Mouse (Mus musculus) megakaryocyte, adult 5-6 weeks (primary cell): ENCODE measurements around the gene Rhot1. TPM values are rescaled to one million over a fixed set of nuclear protein-coding genes. Genes with fewer than 3 reads are reported as not detected.
"Not testable (repeated sequence)": the region's sequence is repeated elsewhere in the genome, so short reads cannot be mapped to it uniquely, and the experiment has no call there.

Experiments
- ATAC-seq: 2 replicates; pipeline ENCODE4 v1.8.0; 2016; ENCODE audit warnings: mild to moderate bottlenecking, inconsistent platforms; ENCODE audit not compliant: poor library complexity, severe bottlenecking
- total RNA-seq, 2 experiments: library from RNA; stranded (forward) in 1 of 2; stranded (reverse) in 1 of 2; fragments of 153-499, 151-499 nt in 1 of 2; fragments of 221-1000, 200-1000 nt in 1 of 2; gene quantifications; 2 replicates each; pipeline versions ENCODE4 v1.2.3 to v1.2.4; 2015 to 2017

Gene Rhot1
- total RNA-seq, 2 experiments from 2014 or later = 34.6 to 45.0 TPM

- ATAC-seq = no peak
These were observed 18.5 kb upstream of the Rhot1 start for GRCm38 (mm10) chr11:80190280-80190679.

GRCm38 (mm10) chr11:80193827-80194226 is 15.0 kb upstream of the Rhot1 start:
- ATAC-seq = no peak

GRCm38 (mm10) chr11:80196351-80196750 is 12.5 kb upstream of the Rhot1 start:
- ATAC-seq = no peak

- no peak for ATAC-seq
These were observed 9.5 kb upstream of the Rhot1 start for GRCm38 (mm10) chr11:80199316-80199715.

GRCm38 (mm10) chr11:80199773-80200172 is 9.0 kb upstream of the Rhot1 start:
- no peak for ATAC-seq

GRCm38 (mm10) chr11:80200326-80200725 is 8.5 kb upstream of the Rhot1 start:
- ATAC-seq = no peak; the same call in 1 of the 2 replicates

- no peak for ATAC-seq
These were observed 6.5 kb upstream of the Rhot1 start for GRCm38 (mm10) chr11:80202296-80202695.

- no peak for ATAC-seq
These were observed 4.8 kb upstream of the Rhot1 start for GRCm38 (mm10) chr11:80204037-80204436.

GRCm38 (mm10) chr11:80204941-80205340 is 3.9 kb upstream of the Rhot1 start:
- ATAC-seq = no peak

GRCm38 (mm10) chr11:80208465-80208859 is 357 bp upstream of the Rhot1 start:
- ATAC-seq = no peak

- ATAC-seq = no peak
These were observed 1.5 kb downstream of the Rhot1 start for GRCm38 (mm10) chr11:80210321-80210720.

- ATAC-seq = no peak
These were observed 3.5 kb downstream of the Rhot1 start for GRCm38 (mm10) chr11:80212282-80212681.

- no peak for ATAC-seq
These were observed 6.5 kb downstream of the Rhot1 start for GRCm38 (mm10) chr11:80215291-80215690.

- no peak for ATAC-seq
These were observed 10.0 kb downstream of the Rhot1 start for GRCm38 (mm10) chr11:80218657-80219293.

GRCm38 (mm10) chr11:80230066-80230465 is 21.2 kb downstream of the Rhot1 start:
- ATAC-seq = not testable (repeated sequence)

GRCm38 (mm10) chr11:80237278-80237677 is 28.5 kb downstream of the Rhot1 start:
- no peak for ATAC-seq

GRCm38 (mm10) chr11:80238306-80238705 is 29.5 kb downstream of the Rhot1 start:
- no peak for ATAC-seq

- ATAC-seq = no peak
These were observed 38.2 kb downstream of the Rhot1 start for GRCm38 (mm10) chr11:80247026-80247425.

GRCm38 (mm10) chr11:80248531-80248930 is 39.7 kb downstream of the Rhot1 start:
- no peak for ATAC-seq

- no peak for ATAC-seq
These were observed 55.3 kb downstream of the Rhot1 start for GRCm38 (mm10) chr11:80264137-80264536.

GRCm38 (mm10) chr11:80271096-80271495 is 62.3 kb downstream of the Rhot1 start:
- no peak for ATAC-seq

- no peak for ATAC-seq
These were observed 66.2 kb downstream of the Rhot1 start for GRCm38 (mm10) chr11:80275011-80275410.

GRCm38 (mm10) chr11:80278054-80278453 is 69.2 kb downstream of the Rhot1 start:
- no peak for ATAC-seq
